Mouse (Mus musculus): ENCODE results near the gene Gm45233.

DNA sequence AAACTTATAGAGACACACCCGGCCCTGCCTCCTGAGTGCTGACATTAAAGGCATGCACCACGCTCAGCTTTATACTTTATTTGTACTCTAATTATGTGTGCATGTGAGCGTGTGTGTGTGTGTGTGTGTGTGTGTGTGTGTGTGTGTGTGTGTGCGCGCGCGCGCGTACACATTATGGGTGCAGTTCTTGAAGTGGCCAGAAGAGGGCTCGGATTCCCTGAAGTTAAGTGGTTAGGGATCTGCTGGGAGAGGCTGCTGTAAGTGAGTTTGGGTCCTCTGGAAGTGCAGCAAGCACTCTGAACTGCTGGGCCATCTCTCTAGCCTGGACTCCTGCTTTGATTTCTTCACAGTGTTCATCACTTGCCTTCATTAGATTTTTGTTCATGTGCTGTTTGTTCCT lies 26.6 kb upstream of the Gm45233 start:
- TF ChIP-seq HCFC1 (IDR thresholded peaks at IDR 0.05; ENCODE audit: borderline replicate concordance, insufficient read depth, low read length) (no peak), ZNF384 (IDR thresholded peaks at IDR 0.05; ENCODE audit: low read depth, low read length) (no peak), MAFK (IDR thresholded peaks at IDR 0.05; ENCODE audit: insufficient read depth, low read depth, low read length) (no peak), ZC3H11A (IDR thresholded peaks at IDR 0.05; ENCODE audit: borderline replicate concordance, low read depth, low read length) (no peak), CHD2 (IDR thresholded peaks at IDR 0.05; ENCODE audit: low read depth, low read length) (no peak)
